Mouse (Mus musculus): ENCODE data around the gene St6galnac4. TPM values are rescaled to one million over a fixed set of nuclear protein-coding genes. Genes with fewer than 3 reads are reported as not detected.

St6galnac4 gene
- polyA plus RNA-seq, 1 experiment from 2014 or later: 23.8 TPM

DNA sequence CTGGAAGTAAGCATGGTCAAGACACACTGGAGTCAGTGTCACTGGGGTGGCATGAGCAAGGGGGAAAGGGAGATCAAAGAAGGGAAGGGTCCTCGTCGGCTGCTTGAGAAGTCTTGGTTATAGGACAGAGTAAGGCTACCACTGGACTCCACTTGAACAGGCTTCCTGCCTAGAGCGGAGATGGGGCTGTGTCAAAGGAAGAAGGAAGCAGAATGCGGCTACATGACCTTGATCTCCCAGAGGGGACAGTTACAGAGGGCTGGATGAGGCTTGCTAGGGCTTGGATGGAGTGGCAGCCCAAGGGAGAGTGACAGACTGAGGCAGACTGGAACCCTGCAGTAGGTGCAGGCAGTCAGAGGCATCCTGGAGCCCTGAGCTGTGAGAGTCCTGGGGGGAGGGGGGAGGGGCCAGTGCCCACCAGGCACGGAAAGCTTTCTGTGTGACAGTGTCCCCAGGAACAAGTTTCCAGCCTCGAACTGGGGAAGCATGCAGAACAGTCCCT, 53.7 kb downstream of the St6galnac4 start:
- H3K4me1 ChIP-seq (ENCODE audit: insufficient read depth): peaks cover 7% of the 10 kb centered on the region
- no peak overlapping the region for H3K9ac ChIP-seq
- no peak for ATAC-seq (ENCODE audit: insufficient read depth)

DNA sequence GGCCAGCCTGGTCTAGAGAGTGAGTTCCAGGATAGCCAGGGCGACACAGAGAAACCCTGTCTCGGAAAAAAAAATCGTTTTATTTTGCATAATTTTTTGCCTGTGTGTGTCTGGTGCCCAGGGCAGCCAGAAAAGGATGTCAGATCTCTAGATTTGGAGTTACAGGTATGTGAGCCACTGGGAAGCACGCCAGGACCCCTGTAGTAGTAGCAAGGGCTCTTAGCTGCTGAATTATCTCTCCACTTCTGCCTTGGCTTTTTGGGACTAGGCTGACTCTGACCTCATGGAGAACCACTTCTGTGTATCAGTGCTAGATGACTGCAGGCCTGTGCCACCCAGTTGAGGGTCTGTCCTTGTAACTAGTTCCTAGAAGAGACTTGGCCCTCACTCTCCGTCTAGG, 54.9 kb downstream of the St6galnac4 start:
- Histone ChIP-seq H3K4me2 (no peak overlapping the region), H3K4me1 (ENCODE audit: insufficient read depth) (peaks cover 12% of the 10 kb centered on the region), H3K9me3 (ENCODE audit: low read depth, low read length) (no peaks in the 10 kb centered on the region), H3K9ac (no peak overlapping the region), H3K27ac (ENCODE audit: low read depth) (no peak overlapping the region), H3K36me3 (ENCODE audit: insufficient read depth) (no peaks in the 10 kb centered on the region), H3K27me3 (ENCODE audit: insufficient read depth, low read length) (no peaks in the 10 kb centered on the region), H3K4me3 (ENCODE audit: low read depth, low read length) (no peak overlapping the region)
- no peak for TF ChIP-seq CTCF (IDR thresholded peaks at IDR 0.05; ENCODE audit: low read depth)
- whole genome bisulfite sequencing: 81% methylated on average over 5 of the region's 5 CpGs
- ATAC-seq (ENCODE audit: insufficient read depth) (no peak), DNase-seq (no peak)

More for the DNA sequence above, 53.7 kb downstream of the St6galnac4 start:
- 51% methylated on average over 6 of the region's 6 CpGs for WGBS
- Histone ChIP-seq H3K9me3 (ENCODE audit: low read depth, low read length) (no peaks in the 10 kb centered on the region), H3K4me2 (no peak overlapping the region), H3K36me3 (ENCODE audit: insufficient read depth) (no peaks in the 10 kb centered on the region), H3K27me3 (ENCODE audit: insufficient read depth, low read length) (no peaks in the 10 kb centered on the region), H3K4me3 (ENCODE audit: low read depth, low read length) (no peak overlapping the region), H3K27ac (ENCODE audit: low read depth) (peak overlapping the region; percentile 12; the same call in 1 of the 2 replicates)
- TF ChIP-seq CTCF (IDR thresholded peaks at IDR 0.05; ENCODE audit: low read depth): no peak
- no peak for DNase-seq

DNA sequence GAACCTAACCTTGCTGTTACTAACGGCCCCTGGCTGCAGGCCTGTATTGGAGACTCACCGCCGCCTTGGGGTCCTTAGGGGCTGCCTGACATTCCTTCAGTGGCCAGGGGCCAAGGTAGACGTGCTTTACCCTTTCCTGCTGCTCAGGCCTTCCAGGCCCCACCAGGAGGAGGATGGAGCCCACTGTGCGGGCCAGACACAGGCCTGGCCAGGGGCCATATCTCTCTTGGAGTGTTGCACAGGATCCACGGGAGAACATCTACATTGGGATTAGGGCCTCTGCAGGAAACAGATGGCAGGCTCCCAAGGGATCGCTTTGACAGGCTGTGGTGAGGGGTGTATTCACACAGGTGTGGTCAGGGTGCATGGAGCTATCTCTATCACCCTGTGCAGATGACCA, 55.9 kb downstream of the St6galnac4 start:
- H3K9me3 ChIP-seq (ENCODE audit: low read depth, low read length): no peaks in the 10 kb centered on the region
- peaks cover 9% of the 10 kb centered on the region for H3K4me1 ChIP-seq (ENCODE audit: insufficient read depth)
- H3K4me3 ChIP-seq (ENCODE audit: low read depth, low read length): no peak overlapping the region
- 59% methylated on average over 7 of the region's 7 CpGs for WGBS
- H3K27ac ChIP-seq (ENCODE audit: low read depth): no peak overlapping the region
- DNase-seq (no peak), ATAC-seq (ENCODE audit: insufficient read depth) (no peak)
- H3K36me3 ChIP-seq (ENCODE audit: insufficient read depth): no peaks in the 10 kb centered on the region
- no peak overlapping the region for H3K4me2 ChIP-seq
- TF ChIP-seq CTCF (IDR thresholded peaks at IDR 0.05; ENCODE audit: low read depth): no peak
- no peaks in the 10 kb centered on the region for H3K27me3 ChIP-seq (ENCODE audit: insufficient read depth, low read length)
- no peak overlapping the region for H3K9ac ChIP-seq

DNA sequence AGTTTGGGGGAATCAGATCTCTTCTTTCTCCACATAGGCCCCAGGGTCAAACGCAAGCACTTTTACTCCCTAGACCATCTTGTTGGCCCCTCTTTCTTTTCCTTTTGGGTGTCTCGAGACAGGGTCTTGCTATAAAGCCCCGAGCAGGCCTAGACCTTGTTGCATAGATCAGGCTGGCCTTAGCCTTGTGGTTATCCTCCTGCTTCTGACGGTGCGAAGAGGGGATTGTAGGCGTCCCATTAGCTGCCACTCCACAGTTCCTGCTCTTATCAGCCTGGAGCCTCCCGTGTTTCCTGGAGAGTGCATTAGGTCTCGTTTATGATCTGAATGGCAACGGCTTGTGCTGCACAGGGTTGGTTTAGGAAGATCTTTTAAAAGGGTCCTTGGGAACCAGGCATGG, 57.2 kb downstream of the St6galnac4 start:
- no peaks in the 10 kb centered on the region for H3K9me3 ChIP-seq (ENCODE audit: low read depth, low read length)
- H3K27me3 ChIP-seq (ENCODE audit: insufficient read depth, low read length): no peaks in the 10 kb centered on the region
- TF ChIP-seq CTCF (IDR thresholded peaks at IDR 0.05; ENCODE audit: low read depth): no peak
- no peak for DNase-seq
- H3K4me1 ChIP-seq (ENCODE audit: insufficient read depth): peaks cover 6% of the 10 kb centered on the region; the same call in 1 of the 2 replicates
- H3K36me3 ChIP-seq (ENCODE audit: insufficient read depth): no peaks in the 10 kb centered on the region
- no peak for ATAC-seq (ENCODE audit: insufficient read depth)
- WGBS: 50% methylated on average over 9 of the region's 9 CpGs
- H3K9ac ChIP-seq: no peak overlapping the region
- no peak overlapping the region for H3K27ac ChIP-seq (ENCODE audit: low read depth)
- H3K4me3 ChIP-seq (ENCODE audit: low read depth, low read length): no peak overlapping the region
- no peak overlapping the region for H3K4me2 ChIP-seq

DNA sequence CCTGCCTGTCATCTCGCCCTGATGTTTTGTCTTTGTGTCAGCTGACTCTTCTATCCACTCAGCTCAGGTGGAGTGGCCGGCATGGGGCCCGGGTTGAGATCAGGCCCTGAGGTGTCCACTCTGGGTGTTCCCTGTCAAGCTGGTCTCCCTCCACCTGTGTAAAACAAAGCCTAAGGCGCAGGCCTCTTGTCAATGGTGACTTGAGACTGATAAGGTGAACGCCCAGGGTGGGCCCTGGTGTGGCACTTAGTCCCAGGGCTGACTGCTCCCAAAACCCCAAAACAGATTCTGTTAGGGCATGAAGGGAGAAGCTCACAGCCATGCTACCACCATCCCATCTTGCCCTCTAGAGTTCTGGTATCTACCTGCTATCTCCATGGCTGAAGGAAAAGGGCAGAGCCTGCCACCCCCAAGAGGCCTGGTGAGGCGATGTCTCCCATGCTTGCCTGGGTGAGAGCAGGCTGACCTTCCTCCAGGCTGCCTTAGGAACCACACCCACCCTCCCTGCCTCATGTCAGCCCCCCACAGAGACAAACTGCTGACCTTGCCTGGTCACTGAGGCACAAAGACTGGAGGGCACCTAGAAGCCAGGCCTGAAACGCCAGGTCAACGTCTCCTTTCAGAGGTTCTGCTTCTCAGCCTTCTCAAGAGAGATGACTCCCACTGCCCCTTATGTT, 58.0 kb downstream of the St6galnac4 start:
- 73% methylated on average over 8 of the region's 8 CpGs for WGBS
- no peak overlapping the region for H3K4me3 ChIP-seq (ENCODE audit: low read depth, low read length)
- no peaks in the 10 kb centered on the region for H3K27me3 ChIP-seq (ENCODE audit: insufficient read depth, low read length)
- H3K9me3 ChIP-seq (ENCODE audit: low read depth, low read length): no peaks in the 10 kb centered on the region
- peak overlapping the region; percentile 30 for H3K27ac ChIP-seq (ENCODE audit: low read depth)
- H3K4me1 ChIP-seq (ENCODE audit: insufficient read depth): peaks cover 6% of the 10 kb centered on the region; the same call in 1 of the 2 replicates
- H3K36me3 ChIP-seq (ENCODE audit: insufficient read depth): no peaks in the 10 kb centered on the region
- ATAC-seq (ENCODE audit: insufficient read depth): no peak
- H3K9ac ChIP-seq: no peak overlapping the region
- H3K4me2 ChIP-seq: no peak overlapping the region
- TF ChIP-seq CTCF (IDR thresholded peaks at IDR 0.05; ENCODE audit: low read depth): no peak
- DNase-seq: no peak

DNA sequence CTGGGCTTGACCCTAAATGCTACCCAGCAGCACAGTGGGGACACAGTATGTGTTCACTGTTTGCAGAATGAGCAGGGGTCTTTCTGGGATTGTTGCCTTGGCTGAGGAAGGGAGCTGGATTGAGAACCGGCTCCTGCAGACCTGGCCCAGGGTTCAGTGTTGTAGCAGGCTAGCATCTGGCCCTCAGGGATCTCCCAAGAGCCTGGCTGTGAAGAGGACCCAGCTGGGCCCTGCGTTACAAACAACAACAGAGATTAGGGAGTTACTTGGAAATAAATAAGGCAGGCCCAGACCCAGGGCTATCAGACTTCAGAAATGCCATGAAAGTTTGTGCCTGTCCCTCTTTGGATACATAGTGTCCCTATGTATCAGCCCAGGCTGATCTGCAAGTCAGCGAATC, 58.8 kb downstream of the St6galnac4 start:
- Histone ChIP-seq H3K4me1 (ENCODE audit: insufficient read depth) (peaks cover 6% of the 10 kb centered on the region; the same call in 1 of the 2 replicates), H3K9ac (no peak overlapping the region), H3K27me3 (ENCODE audit: insufficient read depth, low read length) (no peaks in the 10 kb centered on the region), H3K4me3 (ENCODE audit: low read depth, low read length) (no peak overlapping the region), H3K36me3 (ENCODE audit: insufficient read depth) (0 out of 2 replicates have a peak, but pooled peaks cover under 1% of the 10 kb centered on the region), H3K4me2 (no peak overlapping the region), H3K9me3 (ENCODE audit: low read depth, low read length) (no peaks in the 10 kb centered on the region), H3K27ac (ENCODE audit: low read depth) (peak overlapping the region; percentile 86)
- ATAC-seq (ENCODE audit: insufficient read depth) (no peak), DNase-seq (no peak)
- TF ChIP-seq CTCF (IDR thresholded peaks at IDR 0.05; ENCODE audit: low read depth): no peak
- WGBS: 58% methylated on average over 3 of the region's 3 CpGs

DNA sequence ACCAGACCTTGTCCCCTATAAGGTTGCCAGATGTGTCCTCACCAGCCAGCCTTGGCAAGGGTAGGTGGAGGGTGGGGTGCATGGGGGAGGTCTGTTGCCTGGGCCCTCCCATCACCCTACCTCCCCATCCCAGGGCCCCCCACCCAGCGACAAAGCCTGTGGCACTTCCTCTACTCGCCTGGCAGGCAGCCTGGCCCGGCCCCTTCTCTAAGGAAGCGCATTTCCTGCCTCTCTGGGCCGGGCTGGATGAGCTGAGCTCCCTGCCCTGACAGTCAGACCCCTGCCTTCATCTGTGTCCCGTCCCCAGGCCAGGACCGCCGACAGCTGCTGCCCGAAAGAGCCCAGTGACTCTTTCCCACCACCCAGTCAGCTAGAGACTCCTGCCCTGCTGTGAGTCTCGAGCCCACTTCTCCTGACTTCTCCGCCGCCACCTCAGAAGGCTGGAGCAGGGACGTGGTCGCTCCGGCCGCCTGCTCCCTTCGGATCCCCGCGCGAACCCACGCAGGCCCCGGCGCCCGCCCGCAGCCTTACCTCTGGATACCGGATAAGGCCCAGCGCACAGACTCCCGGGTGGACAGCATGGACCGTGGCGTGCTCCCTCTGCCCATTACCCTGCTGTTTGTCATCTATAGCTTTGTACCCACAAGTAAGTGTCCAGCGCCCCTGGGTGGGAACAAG, 59.6 kb downstream of the St6galnac4 start, which contains the start of gene Eng:
Eng (plus strand) TSS at position 217 of the 678 bp plus-strand sequence.
- Histone ChIP-seq H3K4me3 (ENCODE audit: low read depth, low read length) (peak within 1 kb of the TSS; percentile 49), H3K36me3 (ENCODE audit: insufficient read depth) (0 out of 2 replicates have a peak, but pooled peaks cover 5% of the 10 kb centered on the region), H3K9me3 (ENCODE audit: low read depth, low read length) (no peaks in the 10 kb centered on the region), H3K27me3 (ENCODE audit: insufficient read depth, low read length) (no peaks in the 10 kb centered on the region), H3K27ac (ENCODE audit: low read depth) (peak within 1 kb of the TSS; percentile 86), H3K4me2 (peak within 1 kb of the TSS; percentile 56), H3K9ac (peak within 1 kb of the TSS; percentile 67), H3K4me1 (ENCODE audit: insufficient read depth) (peaks cover 6% of the 10 kb centered on the region; the same call in 1 of the 2 replicates)
- ATAC-seq (ENCODE audit: insufficient read depth): peak; percentile 82
- no peak for TF ChIP-seq CTCF (IDR thresholded peaks at IDR 0.05; ENCODE audit: low read depth)
- WGBS: 39% methylated on average over 31 of the region's 31 CpGs
- peak; percentile 84 for DNase-seq

Measured in lung, embryonic 14.5 days (tissue).